Mouse (Mus musculus): ENCODE measurements around the gene Gramd1b.

DNA sequence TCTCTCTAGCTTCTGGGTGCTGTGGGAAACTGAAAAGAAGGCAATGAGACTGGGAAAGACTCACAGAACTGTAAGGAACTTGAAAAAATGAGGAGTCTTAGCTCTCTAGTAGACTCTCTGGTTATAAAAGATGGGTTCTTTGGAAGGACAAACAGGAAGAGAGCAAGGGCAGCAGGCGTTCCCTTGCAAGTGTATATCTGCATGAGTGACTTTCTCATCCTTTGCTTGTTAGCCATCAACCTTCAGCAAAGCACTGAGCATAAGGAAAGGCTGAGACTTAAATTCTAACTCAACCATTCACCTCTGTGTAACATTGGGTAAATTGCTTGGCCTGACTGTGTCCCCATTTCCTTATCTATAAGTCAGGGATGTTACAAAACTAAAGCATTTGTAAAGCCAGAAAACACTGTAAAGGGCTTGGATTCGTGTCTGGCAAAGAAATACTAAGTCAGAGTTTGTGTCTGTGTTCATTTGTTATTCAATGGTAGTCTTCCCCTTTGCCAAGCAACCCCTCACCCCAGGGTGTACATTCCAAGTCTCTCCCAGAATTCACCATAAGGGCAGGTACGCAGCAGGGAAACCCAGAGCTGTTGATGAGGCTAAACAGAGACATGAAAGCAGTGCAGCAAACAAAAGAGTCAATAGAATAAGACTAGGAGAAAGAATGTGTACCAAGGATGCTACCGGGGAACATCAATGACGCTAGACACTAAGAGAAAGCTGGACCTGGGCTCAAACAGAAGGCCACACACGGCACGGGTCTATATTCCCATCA, 133.5 kb downstream of the Gramd1b start:
- TF ChIP-seq CTCF (IDR thresholded peaks at IDR 0.05; ENCODE audit: low read depth, low read length) (no peak), POLR2A (IDR thresholded peaks at IDR 0.05; ENCODE audit: borderline replicate concordance, low read depth, low read length) (no peak)

Data from bone marrow macrophage, adult 2 months (primary cell).